Mouse (Mus musculus): Measurements from ENCODE around the gene Dcakd.

Gene Dcakd

DNA sequence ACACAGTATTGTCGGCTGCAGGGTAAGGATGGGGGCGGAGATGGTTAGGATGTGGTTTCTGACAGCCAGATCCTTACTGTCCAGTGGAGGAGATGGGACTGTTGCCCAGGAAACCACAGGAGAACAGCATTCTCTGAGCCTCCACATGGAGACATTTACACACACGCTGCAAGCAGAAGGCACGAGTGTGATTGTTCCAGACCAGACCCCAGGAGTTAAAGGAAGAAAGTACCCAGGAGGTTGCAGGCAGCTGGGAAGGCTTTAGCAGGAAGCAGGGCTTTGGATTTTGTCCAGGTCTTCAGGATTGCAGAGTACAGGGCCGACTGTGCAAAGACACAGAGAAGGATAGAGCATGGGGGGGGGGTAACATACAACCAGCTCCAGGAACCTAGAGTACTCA, 56.5 kb downstream of the Dcakd start:
- DNase-seq, result peak; percentile 24 to 28

DNA sequence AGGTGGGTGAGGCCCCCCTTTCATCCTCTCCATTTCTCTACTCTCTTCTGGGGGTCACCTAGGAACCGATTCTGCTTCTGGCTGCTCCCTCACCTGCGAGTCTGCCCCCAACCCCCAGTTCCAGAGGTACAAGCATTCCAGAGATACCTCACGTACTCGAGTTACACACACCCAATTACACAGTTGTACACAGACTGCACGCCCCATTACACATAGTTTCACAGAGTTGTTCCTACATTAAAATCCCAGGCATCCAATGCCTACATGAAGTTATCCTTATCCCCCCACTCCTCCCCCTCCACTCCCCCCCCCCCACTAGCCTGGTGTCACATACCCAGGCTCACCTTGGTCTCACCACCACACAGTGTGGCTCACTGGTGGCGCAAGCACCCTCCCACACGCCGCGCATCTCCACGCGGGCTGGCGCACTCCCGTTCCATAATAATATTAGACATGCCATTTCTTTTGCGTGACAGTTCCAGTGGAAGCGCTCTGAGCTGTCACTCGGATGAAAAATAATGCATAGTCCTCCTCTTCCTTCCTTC, 63.5 kb downstream of the Dcakd start:
- DNase-seq, result no peak

DNA sequence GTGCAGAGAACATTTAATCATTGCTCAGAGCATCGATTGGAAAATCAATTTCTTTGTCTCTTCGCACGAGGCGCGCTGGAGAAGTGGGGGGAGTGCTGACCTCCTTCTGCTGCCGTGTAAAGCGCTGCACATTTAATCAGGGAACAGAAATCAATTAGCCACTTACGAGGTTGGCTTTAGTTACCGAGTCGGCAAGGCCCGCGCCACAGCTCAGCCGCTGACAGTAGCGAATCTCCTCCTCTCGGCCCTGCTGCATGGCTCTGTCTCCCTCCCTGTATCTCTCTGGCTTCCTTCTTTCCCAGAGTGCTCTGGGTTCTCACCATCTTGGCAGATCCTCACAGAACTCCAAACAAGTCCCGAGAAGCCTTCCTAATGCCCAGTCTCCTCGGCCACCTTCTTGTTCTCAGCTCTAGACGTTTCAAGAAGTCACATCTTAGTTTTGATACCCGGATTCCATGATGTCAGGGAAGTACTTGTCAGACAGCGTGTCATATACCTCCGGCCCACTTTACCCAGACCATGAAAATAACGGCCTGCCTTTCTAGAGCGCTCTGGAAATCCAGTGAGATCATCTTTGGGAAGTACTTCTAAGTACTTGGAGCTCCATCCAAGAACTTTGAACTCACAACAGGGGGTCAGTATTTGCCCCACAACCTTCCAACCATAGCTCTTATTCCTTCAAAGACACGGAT, 64.1 kb downstream of the Dcakd start:
- no peak for DNase-seq

DNA sequence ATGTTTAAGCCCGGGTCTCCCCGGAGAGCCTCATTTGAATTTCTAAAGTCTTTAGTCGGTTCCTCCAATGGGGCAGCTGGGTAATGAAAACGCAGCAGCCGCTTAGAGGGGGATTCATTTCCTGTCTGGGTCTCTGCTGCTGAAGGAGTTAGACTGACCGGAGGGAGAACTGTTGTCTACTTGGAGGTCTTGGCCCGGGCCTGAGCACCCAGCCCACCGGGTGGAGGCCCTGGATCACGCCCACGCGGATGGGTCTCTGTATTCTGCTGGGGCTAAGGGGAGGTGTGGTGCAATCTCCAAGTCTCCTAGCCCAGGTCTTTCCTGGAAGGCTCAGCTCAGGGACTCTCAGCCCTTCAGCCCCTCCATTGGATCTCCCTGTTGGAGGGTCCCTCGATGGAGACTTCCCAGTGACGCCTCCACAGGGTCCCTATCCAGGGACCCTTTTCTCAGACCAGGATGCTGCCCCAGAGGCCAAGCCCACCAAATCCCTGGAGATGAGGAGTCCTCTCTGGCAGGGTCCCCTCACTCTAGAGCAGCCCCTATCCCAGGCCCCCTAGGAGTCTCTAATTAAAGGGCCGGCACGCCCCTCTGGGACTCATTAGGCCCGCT, 64.8 kb downstream of the Dcakd start:
- no peak for DNase-seq

DNA sequence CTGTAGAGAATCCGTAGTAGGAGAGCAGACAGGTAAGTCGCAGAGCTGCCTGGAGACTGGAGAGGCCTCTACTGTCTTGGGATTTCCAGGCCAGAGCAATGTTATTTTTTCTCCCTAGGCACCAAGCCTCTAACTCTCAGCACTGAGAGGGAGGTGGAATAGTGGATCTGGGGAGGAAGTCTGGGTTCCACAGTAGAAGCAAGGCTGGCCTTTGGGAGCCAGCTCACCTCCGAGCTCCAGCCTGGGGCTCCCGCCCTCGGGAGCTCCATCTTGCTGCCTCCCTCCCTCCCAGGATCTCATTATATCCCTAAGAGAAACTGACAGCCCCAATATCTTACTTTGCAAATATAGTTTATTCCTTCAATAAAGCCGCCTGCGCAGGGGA, 65.3 kb downstream of the Dcakd start:
- DNase-seq, result no peak

DNA sequence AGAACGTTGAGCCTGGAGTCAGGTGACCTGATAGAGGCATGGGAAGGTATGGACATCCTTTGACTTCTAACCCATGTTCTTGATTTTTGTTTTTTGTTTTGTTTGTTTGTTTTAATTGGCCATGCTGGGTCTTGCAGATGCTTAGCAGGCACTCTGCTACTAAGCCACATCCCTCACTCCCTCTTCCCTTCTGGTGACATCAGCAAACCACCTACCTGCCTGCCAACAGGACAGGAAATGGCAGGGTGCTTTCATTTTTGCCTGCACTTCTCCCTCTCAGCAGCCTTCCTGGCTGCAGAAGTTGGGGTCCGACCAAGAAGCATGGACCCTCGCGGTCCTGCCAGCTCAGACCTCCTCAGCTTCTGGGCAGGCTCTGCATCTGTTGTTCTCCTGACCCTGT, 67.1 kb downstream of the Dcakd start:
- no peak for DNase-seq

DNA sequence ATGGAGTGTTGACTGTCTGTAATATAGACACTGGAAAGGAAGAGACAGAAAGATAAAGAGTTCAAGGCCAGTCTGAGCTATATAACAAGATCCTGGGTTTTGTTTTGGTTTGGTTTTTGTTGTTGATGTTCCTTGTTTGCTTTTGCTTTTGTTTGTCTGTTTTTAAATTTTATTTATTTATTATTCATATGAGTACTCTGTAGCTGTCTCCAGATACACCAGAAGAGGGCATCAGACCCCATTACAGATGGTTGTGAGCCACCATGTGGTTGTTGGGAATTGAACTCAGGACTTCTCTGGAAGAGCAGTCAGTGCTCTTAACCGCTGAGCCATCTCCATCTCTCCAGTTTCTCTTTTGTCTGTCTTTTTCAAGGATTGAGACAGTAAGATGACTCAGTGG, 69.3 kb downstream of the Dcakd start:
- no peak for DNase-seq

DNA sequence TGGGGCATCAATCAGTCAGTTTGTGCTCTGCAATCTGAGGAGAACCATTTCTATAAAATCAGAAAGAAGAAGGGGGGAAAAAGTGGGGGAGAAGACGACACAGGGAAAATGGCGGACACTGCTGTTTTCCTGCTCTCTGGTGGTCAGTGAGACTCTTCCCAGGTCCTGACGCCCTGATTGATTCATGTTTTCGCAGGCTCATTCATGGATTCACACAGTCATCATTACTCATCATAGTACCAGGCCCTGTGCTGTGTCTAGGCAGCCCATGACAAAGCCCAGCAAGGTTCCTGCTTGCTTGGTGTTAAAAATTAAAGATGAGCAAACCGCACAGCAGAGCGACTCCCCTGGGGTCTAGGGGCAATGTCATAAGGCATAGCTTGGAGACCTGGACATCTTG, 69.7 kb downstream of the Dcakd start:
- no peak for DNase-seq

DNA sequence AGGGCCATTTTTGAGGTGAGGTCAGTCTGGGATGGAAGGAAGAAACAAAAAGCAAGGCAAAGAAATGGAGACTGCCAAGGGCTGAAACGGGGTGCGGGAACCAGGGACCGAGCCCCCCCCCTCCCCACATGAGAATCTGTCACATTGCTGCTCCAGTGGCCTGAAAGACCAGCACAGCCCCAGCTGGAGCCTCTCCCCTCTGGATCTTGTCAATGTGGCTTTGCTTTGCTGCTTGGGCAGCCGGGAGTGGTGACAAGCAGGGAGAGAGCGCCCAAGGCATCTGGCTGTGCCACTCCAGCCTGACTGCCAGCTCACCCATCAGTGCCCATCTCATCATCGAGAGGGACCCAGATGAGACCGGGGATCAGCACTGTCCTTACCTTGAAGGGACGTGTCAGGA, 70.4 kb downstream of the Dcakd start:
- no peak for DNase-seq

DNA sequence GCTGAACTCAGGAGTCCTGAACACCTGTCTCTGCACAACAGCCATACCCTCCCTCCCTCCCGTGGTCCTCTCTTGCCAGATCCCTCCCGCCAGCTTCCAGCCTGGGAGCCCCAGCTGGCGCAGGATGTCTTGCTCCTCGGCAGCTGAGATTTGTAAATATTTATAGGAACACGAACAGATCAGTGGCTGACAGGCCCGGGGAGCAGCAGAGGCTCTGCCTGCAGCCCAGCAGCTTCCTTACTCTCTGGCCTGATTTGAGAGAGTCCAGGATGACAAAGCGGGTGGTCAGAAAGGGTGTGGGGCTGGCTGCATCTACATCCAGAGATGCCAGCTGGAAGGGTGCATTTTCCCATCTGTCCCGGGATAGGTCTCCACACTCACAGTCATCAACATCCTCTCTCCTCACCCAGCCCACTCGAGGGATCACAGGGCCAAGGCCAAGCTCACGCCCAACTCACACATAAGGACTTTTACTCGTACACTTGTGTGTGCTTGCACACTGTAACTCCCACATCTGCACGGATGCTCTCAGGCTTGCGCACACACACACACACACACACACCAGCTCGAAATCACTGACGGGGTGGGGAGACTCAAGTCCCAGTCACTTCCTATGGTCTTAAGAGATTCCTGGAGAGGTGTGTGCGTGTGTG, 71.0 kb downstream of the Dcakd start:
- no peak for DNase-seq

DNA sequence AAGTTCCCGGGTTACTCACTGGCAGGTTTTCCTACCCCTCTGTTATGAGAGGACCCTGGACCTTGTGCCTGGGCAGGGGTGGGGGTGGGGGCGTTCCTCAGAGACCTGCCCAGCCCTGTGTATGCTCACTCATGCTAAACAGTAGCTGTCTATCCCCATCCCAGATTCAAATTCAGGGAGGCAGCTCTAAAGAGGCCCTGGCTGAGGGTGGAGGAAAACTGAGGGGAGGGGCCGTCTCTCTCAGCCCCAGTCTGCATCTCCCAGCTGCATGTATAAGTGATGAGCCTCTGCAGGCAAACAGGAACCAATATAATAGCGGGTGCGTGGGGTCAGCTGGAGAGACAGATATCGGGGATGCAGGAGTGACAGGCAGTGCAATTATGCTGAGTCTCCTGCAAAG, 75.2 kb downstream of the Dcakd start:
- DNase-seq, result no peak

DNA sequence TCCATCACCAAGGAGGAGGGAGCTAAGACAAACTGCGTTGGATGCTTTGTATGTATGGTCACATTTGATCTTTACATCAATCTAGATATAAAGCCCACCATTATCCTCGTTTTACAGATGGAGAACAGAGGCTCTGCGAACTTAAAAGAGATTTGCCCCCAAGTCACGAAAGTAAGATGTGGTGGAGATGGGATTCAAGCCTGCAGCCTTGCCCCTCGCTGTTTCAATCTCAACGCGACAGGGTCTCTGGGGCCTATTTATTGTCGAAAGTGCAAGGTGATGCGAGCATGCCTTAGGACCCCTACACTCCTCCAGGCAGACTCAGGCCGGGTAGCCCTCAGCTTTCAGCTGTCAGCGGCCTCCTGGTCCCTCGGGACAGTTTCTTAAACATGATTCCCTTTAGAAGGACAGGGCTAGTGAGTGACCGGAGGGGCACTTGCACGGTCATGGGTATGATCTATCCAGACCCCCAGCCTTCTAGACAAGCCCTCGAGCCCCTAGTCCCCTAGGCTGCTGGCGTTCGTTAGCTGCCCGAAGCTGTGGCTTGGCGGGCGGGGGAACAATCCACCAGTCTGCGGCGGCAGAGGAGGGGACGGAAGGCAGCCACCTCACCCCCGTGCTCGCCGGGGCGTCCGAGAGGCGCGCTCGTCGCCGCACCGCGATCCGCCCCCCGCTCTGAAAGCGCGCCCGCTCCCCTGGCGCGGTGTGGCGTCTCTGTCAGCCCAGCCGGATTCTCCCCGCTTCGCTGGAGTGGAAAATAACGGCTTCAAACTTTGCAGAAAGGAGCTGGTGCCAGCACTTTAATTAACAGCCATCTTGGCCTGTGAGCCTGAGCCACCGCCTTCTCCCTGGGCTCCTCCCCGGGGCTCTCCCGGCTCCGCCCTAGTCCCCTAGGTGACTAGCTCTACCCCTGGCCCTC, 79.8 kb downstream of the Dcakd start:
- peak in 1 of 2 experiments; percentile 19 for DNase-seq

DNA sequence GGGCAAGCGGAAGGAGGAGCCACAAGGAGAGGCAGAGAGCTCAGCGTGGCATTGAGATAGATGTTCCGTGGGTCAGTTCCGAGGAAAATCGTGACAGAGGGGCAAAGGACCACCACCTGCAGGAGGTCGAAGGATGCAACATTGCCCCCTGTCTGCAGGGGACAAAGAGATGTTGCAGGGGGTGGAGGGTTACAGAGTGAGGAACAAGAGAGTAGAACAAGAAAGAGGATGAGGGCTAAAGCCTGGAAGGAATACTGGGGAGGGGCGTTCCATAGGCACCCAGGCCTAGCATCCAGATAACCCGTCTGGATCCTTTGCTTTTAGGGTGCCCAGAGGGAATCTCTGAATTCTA, 81.2 kb downstream of the Dcakd start:
- DNase-seq, result no peak

DNA sequence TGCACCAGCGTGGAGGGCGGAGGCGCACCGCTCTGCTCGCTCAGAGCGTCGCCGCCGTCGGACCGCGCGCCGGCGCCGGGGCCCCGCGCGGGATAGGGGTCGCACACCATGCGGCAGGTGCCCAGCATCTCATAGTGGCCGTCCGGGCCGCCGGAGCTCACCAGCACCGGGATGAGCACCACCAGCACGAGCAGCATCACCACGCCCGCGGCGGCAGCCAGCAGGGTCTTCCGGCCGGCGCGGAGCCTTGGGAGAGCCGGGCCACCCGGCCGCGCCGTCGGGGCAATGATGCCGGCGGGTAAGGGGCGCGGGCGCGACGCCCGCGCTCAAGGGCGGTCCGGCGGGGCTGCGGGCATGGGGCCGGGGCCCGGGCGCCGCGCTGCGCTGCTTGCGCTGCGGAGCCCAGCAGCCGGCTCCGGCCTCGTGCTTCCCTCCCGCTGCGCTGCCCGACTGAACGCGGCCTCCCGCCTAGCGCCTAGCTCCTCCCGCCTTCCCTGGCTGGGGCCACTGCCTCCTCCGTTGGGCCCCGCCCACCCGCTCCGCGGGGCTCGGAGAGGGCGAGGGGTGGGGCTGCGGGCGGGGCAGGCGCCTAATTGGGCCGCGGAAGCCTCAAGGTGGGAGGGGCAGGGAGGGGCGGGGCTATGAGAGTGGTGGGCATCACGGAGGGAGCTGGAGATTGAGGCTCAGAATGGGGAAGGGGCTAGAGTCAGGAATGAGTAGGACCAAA, 81.7 kb downstream of the Dcakd start, which contains the start of gene C1ql1:
C1ql1 (minus strand) TSS at position 424 of the 727 bp plus-strand sequence.
- peak; percentile 31 to 40 for DNase-seq

DNA sequence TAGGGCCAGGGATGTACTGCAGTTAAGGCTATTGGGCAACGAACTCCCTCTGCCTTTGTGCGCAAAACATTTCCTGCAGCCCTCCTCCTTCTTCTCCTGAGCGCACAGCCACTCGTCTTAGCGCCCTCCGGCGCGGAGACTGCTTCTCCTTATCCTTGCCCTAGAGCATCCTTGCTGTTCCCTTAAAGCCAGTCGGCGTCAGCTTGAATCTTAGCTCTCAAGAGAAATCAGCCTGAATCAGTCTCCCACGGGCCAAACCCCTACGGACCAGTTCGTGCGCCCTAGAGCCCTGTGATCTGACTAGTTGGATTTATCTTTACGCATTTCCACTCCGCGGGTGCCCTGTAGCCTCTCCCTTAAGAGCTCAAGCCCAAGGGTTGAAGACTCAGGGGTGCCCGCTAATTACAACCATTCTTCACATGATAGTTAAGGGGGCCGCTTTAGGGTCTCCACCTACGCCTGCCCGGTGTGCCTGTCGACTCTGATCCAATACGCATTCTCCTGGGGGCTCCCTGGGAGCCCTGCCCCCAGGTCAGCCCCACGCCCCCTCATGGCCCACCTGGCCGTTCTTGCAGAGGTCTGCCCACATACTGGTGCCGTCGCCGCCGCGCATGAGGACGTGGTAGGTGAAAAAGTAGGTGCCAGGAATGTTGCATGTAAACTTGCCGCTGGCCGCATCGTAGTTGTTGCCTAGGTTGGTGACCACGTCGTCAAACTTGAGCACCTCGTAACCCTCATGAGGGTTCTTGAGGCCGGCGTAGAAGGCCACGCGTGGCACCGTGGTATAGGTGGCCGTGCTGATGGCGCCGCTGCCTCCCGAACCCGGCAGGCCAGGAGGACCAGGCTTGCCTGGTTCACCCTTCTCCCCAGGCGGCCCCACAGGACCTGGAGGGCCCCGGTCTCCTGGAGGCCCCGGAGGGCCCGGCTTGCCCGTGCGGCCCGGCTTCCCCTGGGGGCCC, 82.5 kb downstream of the Dcakd start:
- DNase-seq, result no peak

Measured in cerebellum, adult 18-20 months (tissue).